Mouse (Mus musculus) heart, postnatal 0 days (tissue): ENCODE results near the gene Epha2.

Source experiments
- CTCF ChIP-seq: IDR thresholded peaks from 2 replicates; pipeline ENCODE4 v1.5.1; 2016; ENCODE audit warnings: antibody characterized with exemption, control low read depth, low read depth
- EP300 ChIP-seq: IDR thresholded peaks from 2 replicates; pipeline ENCODE4 v1.6.1; 2016; ENCODE audit warnings: antibody characterized with exemption, low read depth

DNA sequence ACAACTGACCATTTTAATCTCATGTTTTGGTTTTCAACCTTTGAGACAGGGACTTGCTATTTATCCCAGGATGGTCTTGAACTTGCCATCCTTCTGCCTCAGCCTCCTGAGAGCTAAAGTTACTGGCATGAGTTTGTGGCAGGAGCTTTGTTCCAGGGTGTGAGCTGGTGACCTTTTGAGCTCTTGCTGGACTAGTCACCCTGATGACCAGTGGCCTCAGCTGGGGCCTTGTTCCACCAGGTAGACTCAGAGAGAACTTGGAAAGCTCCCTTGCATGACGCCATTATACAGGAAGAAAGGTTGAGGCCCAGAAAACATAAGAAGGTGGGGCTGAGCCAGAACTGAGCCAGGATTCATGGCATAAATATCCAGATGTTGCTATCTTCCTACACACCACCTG is 20.6 kb upstream of the Epha2 start:
- no peak for TF ChIP-seq CTCF
- no peak for TF ChIP-seq EP300
